Mouse (Mus musculus) CH12.LX (cell line): ENCODE results near the gene Ncor1.

ENCODE experiments used
- CTCF ChIP-seq, 2 experiments: IDR thresholded peaks in 1 of 2; conservative IDR thresholded peaks in 1 of 2; 2 replicates each; pipeline ENCODE4 v1.5.1; 2011 to 2012; ENCODE audit warnings: low read depth in 2 of 2, low read length in 2 of 2, improper control_type of control experiment in 1 of 2, inconsistent platforms in 1 of 2, mild to moderate bottlenecking in 1 of 2, moderate library complexity in 1 of 2
- E2F4 ChIP-seq: IDR thresholded peaks from 2 replicates; pipeline ENCODE4 v1.6.1; 2011; ENCODE audit warnings: low read depth, low read length, improper control_type of control experiment; ENCODE audit not compliant: insufficient replicate concordance
- EP300 ChIP-seq: IDR thresholded peaks from 2 replicates; pipeline ENCODE4 v1.6.1; 2011; ENCODE audit warnings: low read length, improper control_type of control experiment
- ETS1 ChIP-seq: conservative IDR thresholded peaks from 2 replicates; pipeline ENCODE4 v1.6.1; 2012; ENCODE audit warnings: low read depth, mild to moderate bottlenecking, inconsistent platforms, low read length, improper control_type of control experiment, moderate library complexity
- IRF4 ChIP-seq: IDR thresholded peaks from 2 replicates; pipeline ENCODE4 v1.6.1; 2014; ENCODE audit warnings: low read depth, mild to moderate bottlenecking, inconsistent platforms, low read length, improper control_type of control experiment
- MAZ ChIP-seq: IDR thresholded peaks from 2 replicates; pipeline ENCODE4 v1.6.1; 2012; ENCODE audit warnings: low read depth, mild to moderate bottlenecking, inconsistent platforms, low read length, improper control_type of control experiment, moderate library complexity
- POLR2A ChIP-seq: IDR thresholded peaks from 2 replicates; pipeline ENCODE4 v1.6.1; 2011; ENCODE audit warnings: low read depth, mild to moderate bottlenecking, improper control_type of control experiment, low read length
- POLR2AphosphoS2 ChIP-seq: IDR thresholded peaks from 2 replicates; pipeline ENCODE4 v1.6.1; 2011; ENCODE audit warnings: low read depth, low read length, improper control_type of control experiment
- TCF12 ChIP-seq: IDR thresholded peaks from 2 replicates; pipeline ENCODE4 v1.6.1; 2014; ENCODE audit warnings: low read depth, mild to moderate bottlenecking, inconsistent platforms, low read length, improper control_type of control experiment
- ZC3H11A ChIP-seq: IDR thresholded peaks from 2 replicates; pipeline ENCODE4 v1.6.1; 2012; ENCODE audit warnings: low read depth, mild to moderate bottlenecking, inconsistent platforms, low read length, improper control_type of control experiment
- ZMIZ1 ChIP-seq: IDR thresholded peaks from 2 replicates; pipeline ENCODE4 v1.6.1; 2012; ENCODE audit warnings: low read depth, mild to moderate bottlenecking, inconsistent platforms, low read length, improper control_type of control experiment
- ZNF384 ChIP-seq: IDR thresholded peaks from 2 replicates; pipeline ENCODE4 v1.6.1; 2012; ENCODE audit warnings: low read depth, low read length, improper control_type of control experiment, inconsistent platforms

GRCm38 (mm10) chr11:62498802-62499201 lies 40.5 kb upstream of the Ncor1 start:
- no peak for TF ChIP-seq ZNF384
- TF ChIP-seq TCF12: no peak
- TF ChIP-seq EP300: no peak
- no peak for TF ChIP-seq CTCF (conservative IDR thresholded peaks at IDR 0.05 in 1 of 2, IDR thresholded peaks at IDR 0.05 in 1 of 2; ENCODE audit: low read depth in 2 of 2, low read length in 2 of 2)
- no peak for TF ChIP-seq POLR2A
- no peak for TF ChIP-seq IRF4
- no peak for TF ChIP-seq ZMIZ1
- no peak for TF ChIP-seq MAZ
- no peak for TF ChIP-seq ETS1
- no peak for TF ChIP-seq POLR2AphosphoS2
- TF ChIP-seq E2F4: no peak
- no peak for TF ChIP-seq ZC3H11A
